ENCODE assay signal across 11 mouse cellular contexts in the genomic region with DNA sequence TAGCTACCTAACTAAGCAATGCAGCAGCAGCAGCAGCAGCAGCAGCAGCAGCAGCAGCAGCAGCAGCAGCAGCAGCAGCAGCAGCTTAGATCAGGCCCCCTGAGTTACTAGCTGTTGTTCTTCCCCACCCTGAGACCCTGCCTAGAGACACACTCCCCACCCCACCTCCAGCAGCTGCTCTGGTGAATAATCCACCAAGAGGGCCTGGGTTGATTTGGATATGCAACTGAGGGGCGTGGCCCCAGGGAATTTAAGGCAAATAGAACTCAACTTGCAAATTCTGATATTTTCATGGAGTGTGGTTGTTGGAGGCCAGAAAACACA. TPM values are rescaled to one million over a fixed set of nuclear protein-coding genes. Genes with fewer than 3 reads are reported as not detected.
DNase-seq lines count a peak whose midpoint lies in the region; ATAC-seq and TF ChIP-seq lines count a peak whose summit lies in the region.
"Had no signal": no experiment of that assay in that cellular context is flagged by ENCODE, and none has a peak within 500 bp of the region (broad histone marks: within the 10 kb centered on the region; RNA-seq: fewer than 3 reads in every experiment).

No protein-coding gene starts in this region.

- H3K36me3 ChIP-seq in kidney, adult 2 months (ENCODE audit: control insufficient read depth, insufficient read depth, low read length), result no peaks in the 10 kb centered on the region
- no peaks in the 10 kb centered on the region for H3K36me3 ChIP-seq in lung, postnatal 0 days (ENCODE audit: insufficient read depth, low read length)
- no peaks in the 10 kb centered on the region for H3K36me3 ChIP-seq in myocyte (ENCODE audit: control insufficient read depth, insufficient read depth)
- H3K36me3 ChIP-seq: midbrain, embryonic 15.5 days; neural tube, embryonic 12.5 days had no signal

- H3K79me2 ChIP-seq in myocyte (ENCODE audit: control insufficient read depth, insufficient read depth), result no peaks in the 10 kb centered on the region

- 86% methylated on average over 1 of the region's 1 CpGs for WGBS in kidney, adult 2 months
- 82% methylated on average over 1 of the region's 1 CpGs for WGBS in lung, postnatal 0 days

- peaks cover 23% of the 10 kb centered on the region; the same call in 1 of the 2 replicates for H3K4me1 ChIP-seq in kidney, adult 2 months (ENCODE audit: control insufficient read depth, insufficient read depth, low read length)
- peaks cover 30% of the 10 kb centered on the region; the same call in 1 of the 2 replicates for H3K4me1 ChIP-seq in lung, postnatal 0 days (ENCODE audit: insufficient read depth, low read depth, low read length)
- H3K4me1 ChIP-seq: midbrain, embryonic 15.5 days; neural tube, embryonic 12.5 days had no signal

- H3K27me3 ChIP-seq in kidney, adult 2 months (replicated peaks; ENCODE audit: control insufficient read depth, insufficient read depth, low read length), result no peaks in the 10 kb centered on the region
- H3K27me3 ChIP-seq in lung, postnatal 0 days (replicated peaks; ENCODE audit: insufficient read depth, low read length), result no peaks in the 10 kb centered on the region
- no peaks in the 10 kb centered on the region for H3K27me3 ChIP-seq in myocyte (ENCODE audit: control insufficient read depth, insufficient read depth, insufficient read length)
- H3K27me3 ChIP-seq: midbrain, embryonic 15.5 days; neural tube, embryonic 12.5 days had no signal

- no peak overlapping the region for H3K4me3 ChIP-seq in gastrocnemius, adult 2 months
- no peak overlapping the region for H3K4me3 ChIP-seq in kidney, adult 2 months (ENCODE audit: insufficient read depth, low read depth, low read length)
- H3K4me3 ChIP-seq in lung, postnatal 0 days (ENCODE audit: low read depth, low read length), result no peak overlapping the region
- no peak overlapping the region for H3K4me3 ChIP-seq in myocyte
- H3K4me3 ChIP-seq: midbrain, embryonic 15.5 days; neural tube, embryonic 12.5 days had no signal

- H3ac ChIP-seq in myocyte (ENCODE audit: control insufficient read depth, insufficient read length), result no peak overlapping the region

- H3K27ac ChIP-seq in gastrocnemius, adult 2 months, result peak overlapping the region; percentile 83
- H3K27ac ChIP-seq in kidney, adult 2 months (ENCODE audit: insufficient read depth, low read depth, low read length), result peak overlapping the region; percentile 48
- peak overlapping the region; percentile 82 for H3K27ac ChIP-seq in lung, postnatal 0 days (ENCODE audit: low read length)
- H3K27ac ChIP-seq: midbrain, embryonic 15.5 days; neural tube, embryonic 12.5 days had no signal

- H3K9me3 ChIP-seq in lung, postnatal 0 days (ENCODE audit: low read length), result no peaks in the 10 kb centered on the region
- H3K9me3 ChIP-seq: midbrain, embryonic 15.5 days had no signal

- no peak for TF ChIP-seq POLR2A in kidney, adult 2 months (IDR thresholded peaks at IDR 0.05; ENCODE audit: low read depth, low read length)
- no peak for TF ChIP-seq POLR2A in myocyte (IDR thresholded peaks at IDR 0.05; ENCODE audit: insufficient read length, low read depth)

- no peak overlapping the region; the same call in 1 of the 2 replicates for H3K9ac ChIP-seq in lung, postnatal 0 days (replicated peaks; ENCODE audit: low read depth)
- H3K9ac ChIP-seq: midbrain, embryonic 15.5 days; neural tube, embryonic 12.5 days had no signal

- no peak for TF ChIP-seq CTCF in gastrocnemius, adult 2 months (IDR thresholded peaks at IDR 0.05)
- TF ChIP-seq CTCF in kidney, adult 2 months (conservative IDR thresholded peaks at IDR 0.05; ENCODE audit: insufficient read depth, insufficient read length, low read depth, low read length), result no peak
- no peak for TF ChIP-seq CTCF in lung, postnatal 0 days (IDR thresholded peaks at IDR 0.05)

- no peak for DNase-seq in gastrocnemius, adult 2 months
- DNase-seq in gastrocnemius, postnatal 25 days, result no peak
- DNase-seq in kidney, adult 2 months, result no peak
- DNase-seq in kidney, adult 11 months, result no peak
- peak; percentile 11 for DNase-seq in lung, postnatal 0 days (ENCODE audit: low spot score)
- no peak for DNase-seq in lung, postnatal 14 days
- DNase-seq in frontal cortex, postnatal 36 days (ENCODE audit: low spot score in 2 of 2), result no peak
- DNase-seq: embryo, embryonic 11 days had no signal

- TF ChIP-seq EP300 in lung, postnatal 0 days (IDR thresholded peaks at IDR 0.05), result no peak

- intact Hi-C loops in gastrocnemius, adult 2 months (cut with DNase I), result no loop called here

- H3K4me2 ChIP-seq in lung, postnatal 0 days (replicated peaks; ENCODE audit: low read depth, low read length), result no peak overlapping the region
- H3K4me2 ChIP-seq in myocyte (ENCODE audit: low read depth), result peak overlapping the region; percentile 12
- H3K4me2 ChIP-seq: midbrain, embryonic 15.5 days; neural tube, embryonic 12.5 days had no signal

- ATAC-seq in lung, postnatal 0 days, result no peak
- ATAC-seq: midbrain, embryonic 15.5 days had no signal

TF ChIP-seq in myocyte, 11 proteins besides CTCF, POLR2A, EP300 and RAD21:
- TF ChIP-seq MYOG (IDR thresholded peaks at IDR 0.05; ENCODE audit: control insufficient read depth in 1 of 3, insufficient read depth in 1 of 3, insufficient read length in 2 of 3, low read depth in 2 of 3), result peak in 1 of 3 experiments; percentile 18
- no peak for TF ChIP-seq POLR2AphosphoS2 (IDR thresholded peaks at IDR 0.05; ENCODE audit: insufficient read length, low read depth)

RNA-seq across cellular contexts. Expression of gene Atp2a3, which starts 7.9 kb away (rescaled TPM):
- total RNA-seq in gastrocnemius, adult 2 months (2021), result 1 to 10 TPM; 5.1 to 6.2 TPM
- total RNA-seq in gastrocnemius, postnatal 25 days (2021), result 10 to 100 TPM in 1 of 2 experiments, 1 to 10 TPM in 1; 7.2 to 12.9 TPM
- 24.3 and 28.7 TPM in 2 replicates for polyA plus RNA-seq in kidney, adult 2 months (2012; rRNA removed)
- 30.7 and 33.1 TPM in 2 replicates for polyA plus RNA-seq in lung, postnatal 0 days (2015; fragmentation: Nextera tagmentation; extraction: Ambion mirVana)
- polyA plus RNA-seq in myocyte (2012; fragmentation: generic; extraction: Trizol), result 26.1 TPM

RNA-seq across cellular contexts. Expression of gene P2rx1, which starts 45.8 kb away (rescaled TPM):
- under 1 TPM; 0.15 to 0.56 TPM for total RNA-seq in gastrocnemius, adult 2 months (2021)
- total RNA-seq in gastrocnemius, postnatal 25 days (2021), result 1 to 10 TPM in 1 of 2 experiments, under 1 TPM in 1; 0.31 to 1.6 TPM
- polyA plus RNA-seq in kidney, adult 2 months (2012; rRNA removed), result 4.8 and 6.3 TPM in 2 replicates
- 1.9 and 2.1 TPM in 2 replicates for polyA plus RNA-seq in lung, postnatal 0 days (2015; fragmentation: Nextera tagmentation; extraction: Ambion mirVana)
- polyA plus RNA-seq in myocyte (2012; fragmentation: generic; extraction: Trizol), result 0.24 TPM
